Mouse (Mus musculus): ENCODE data around the gene Rab3b.

DNA sequence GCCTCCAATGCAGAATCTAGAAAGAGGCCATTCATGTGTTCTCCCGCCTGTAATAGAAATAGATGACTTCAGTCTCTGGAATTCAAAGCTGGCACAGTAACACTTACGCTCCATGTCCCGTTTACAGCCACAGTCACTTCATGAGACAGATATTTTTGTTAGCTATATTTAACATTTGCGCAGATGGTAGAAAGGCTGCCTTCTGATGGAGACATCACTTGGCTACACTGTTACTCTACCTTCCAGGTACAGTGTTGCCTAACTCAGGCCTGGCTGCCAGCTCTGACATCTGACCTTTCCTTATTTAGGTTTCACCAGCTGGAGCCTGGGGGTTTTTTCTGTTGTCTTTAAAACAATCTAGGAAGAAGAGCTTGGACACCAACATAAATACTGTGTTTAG is 40.8 kb upstream of the Rab3b start:
- no peak for TF ChIP-seq CTCF (IDR thresholded peaks at IDR 0.05; ENCODE audit: low read depth)
- TF ChIP-seq EP300 (IDR thresholded peaks at IDR 0.05; ENCODE audit: low read depth): no peak
